Mouse (Mus musculus): ENCODE data around the gene Fam117a. TPM values are rescaled to one million over a fixed set of nuclear protein-coding genes. Genes with fewer than 3 reads are reported as not detected.

The Fam117a gene
- polyA plus RNA-seq, 1 experiment from 2014 or later, result 11.7 TPM

DNA sequence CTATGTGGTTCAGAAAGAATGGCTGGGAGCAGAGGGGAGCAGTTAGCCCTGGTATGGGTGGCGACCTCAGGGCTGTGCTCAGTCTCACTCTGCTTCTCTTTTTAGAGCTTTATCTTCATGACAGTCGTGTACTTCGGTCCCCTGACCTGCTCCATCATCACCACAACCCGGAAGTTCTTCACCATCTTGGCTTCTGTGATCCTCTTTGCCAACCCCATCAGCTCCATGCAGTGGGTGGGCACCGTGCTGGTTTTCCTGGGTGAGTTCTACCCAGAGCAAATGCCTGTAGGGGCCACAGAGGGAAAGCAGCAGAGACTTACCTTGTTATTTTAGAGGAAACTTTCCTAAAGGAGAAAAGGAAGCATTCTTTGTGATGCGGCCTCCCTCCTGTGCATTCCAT, 53.6 kb downstream of the Fam117a start:
- Histone ChIP-seq H3K4me3 (no peak overlapping the region), H3K27me3 (no peaks in the 10 kb centered on the region), H3K9me3 (replicated peaks) (no peaks in the 10 kb centered on the region), H3K4me1 (peaks cover 15% of the 10 kb centered on the region), H3K27ac (no peak overlapping the region), H3K36me3 (peaks cover 59% of the 10 kb centered on the region), H3K9ac (no peak overlapping the region), H3K4me2 (replicated peaks) (no peak overlapping the region)
- 87% methylated on average over 6 of the region's 6 CpGs for WGBS
- no peak for ATAC-seq (ENCODE audit: low FRiP score)

DNA sequence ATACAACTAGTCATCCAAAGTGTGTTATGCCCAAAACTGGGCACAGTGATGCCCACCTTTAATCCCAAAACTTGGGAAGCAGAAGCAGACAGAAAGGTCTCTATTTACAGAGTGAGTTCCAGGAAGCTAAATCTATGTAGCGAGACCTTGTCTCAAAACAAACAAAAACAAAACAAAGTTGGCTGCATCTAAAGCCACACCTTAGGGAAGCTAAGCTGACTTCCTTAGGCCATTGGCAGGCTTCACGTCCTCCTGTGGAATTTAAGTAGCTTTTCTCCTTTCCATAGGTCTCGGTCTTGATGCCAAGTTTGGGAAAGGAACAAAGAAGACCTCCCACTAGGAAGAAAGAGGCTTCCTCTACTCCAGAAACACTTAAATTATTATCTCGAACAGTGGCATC, 54.4 kb downstream of the Fam117a start:
- Histone ChIP-seq H3K27me3 (no peaks in the 10 kb centered on the region), H3K9me3 (replicated peaks) (no peaks in the 10 kb centered on the region), H3K4me1 (peaks cover 7% of the 10 kb centered on the region), H3K9ac (no peak overlapping the region), H3K4me2 (replicated peaks) (no peak overlapping the region), H3K27ac (no peak overlapping the region), H3K4me3 (no peak overlapping the region), H3K36me3 (peaks cover 59% of the 10 kb centered on the region)
- ATAC-seq (ENCODE audit: low FRiP score), result no peak
- WGBS, result 87% methylated on average over 4 of the region's 4 CpGs

DNA sequence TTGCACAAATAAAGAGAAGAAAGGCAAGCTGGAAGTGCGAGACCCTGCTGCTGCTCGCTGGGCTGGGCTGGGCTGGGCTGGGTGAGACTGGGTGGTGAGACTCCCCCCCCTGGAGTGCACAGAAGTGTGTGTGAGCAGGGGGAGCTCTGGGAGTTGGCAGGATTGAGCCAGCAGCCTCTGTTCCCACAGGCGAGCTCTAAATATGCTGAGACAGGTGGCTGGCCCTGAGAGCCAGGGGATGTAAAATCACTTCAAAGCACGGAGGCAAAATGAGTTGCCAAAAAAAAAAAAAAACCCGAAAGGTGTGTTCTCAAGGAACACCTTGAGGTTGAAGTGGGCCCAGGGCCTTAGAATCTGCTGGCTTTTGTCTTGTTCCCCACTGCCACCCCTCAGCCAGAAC, 54.9 kb downstream of the Fam117a start:
- Histone ChIP-seq H3K36me3 (peaks cover 54% of the 10 kb centered on the region), H3K4me1 (peaks cover 5% of the 10 kb centered on the region; the same call in 1 of the 2 replicates), H3K4me3 (no peak overlapping the region), H3K27me3 (no peaks in the 10 kb centered on the region), H3K9me3 (replicated peaks) (no peaks in the 10 kb centered on the region), H3K4me2 (replicated peaks) (no peak overlapping the region), H3K9ac (no peak overlapping the region), H3K27ac (no peak overlapping the region)
- WGBS, result 71% methylated on average over 5 of the region's 5 CpGs
- ATAC-seq (ENCODE audit: low FRiP score), result no peak

DNA sequence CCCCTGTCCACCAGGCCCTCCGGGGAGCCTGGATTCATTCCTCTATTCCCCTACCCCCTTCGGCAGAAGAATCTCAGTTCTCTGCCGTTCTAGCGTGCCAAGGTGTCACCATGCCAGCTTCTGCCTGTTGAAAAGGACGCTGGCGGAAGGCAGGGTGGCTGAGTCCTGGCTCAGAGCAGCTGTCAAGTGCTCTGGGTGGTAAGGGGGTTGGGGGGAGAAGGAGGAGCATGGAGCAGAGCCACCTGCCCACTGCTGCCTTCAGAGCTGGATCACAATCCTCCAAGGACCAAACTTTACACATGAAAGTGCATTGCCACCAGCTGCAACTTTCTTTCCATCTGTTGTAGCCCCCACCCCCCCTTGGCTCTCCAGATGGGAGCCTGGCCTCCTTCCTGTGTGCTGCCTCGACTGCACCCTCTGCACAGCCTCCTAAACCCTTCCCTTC, 55.4 kb downstream of the Fam117a start:
- WGBS, result 60% methylated on average over 7 of the region's 7 CpGs

DNA sequence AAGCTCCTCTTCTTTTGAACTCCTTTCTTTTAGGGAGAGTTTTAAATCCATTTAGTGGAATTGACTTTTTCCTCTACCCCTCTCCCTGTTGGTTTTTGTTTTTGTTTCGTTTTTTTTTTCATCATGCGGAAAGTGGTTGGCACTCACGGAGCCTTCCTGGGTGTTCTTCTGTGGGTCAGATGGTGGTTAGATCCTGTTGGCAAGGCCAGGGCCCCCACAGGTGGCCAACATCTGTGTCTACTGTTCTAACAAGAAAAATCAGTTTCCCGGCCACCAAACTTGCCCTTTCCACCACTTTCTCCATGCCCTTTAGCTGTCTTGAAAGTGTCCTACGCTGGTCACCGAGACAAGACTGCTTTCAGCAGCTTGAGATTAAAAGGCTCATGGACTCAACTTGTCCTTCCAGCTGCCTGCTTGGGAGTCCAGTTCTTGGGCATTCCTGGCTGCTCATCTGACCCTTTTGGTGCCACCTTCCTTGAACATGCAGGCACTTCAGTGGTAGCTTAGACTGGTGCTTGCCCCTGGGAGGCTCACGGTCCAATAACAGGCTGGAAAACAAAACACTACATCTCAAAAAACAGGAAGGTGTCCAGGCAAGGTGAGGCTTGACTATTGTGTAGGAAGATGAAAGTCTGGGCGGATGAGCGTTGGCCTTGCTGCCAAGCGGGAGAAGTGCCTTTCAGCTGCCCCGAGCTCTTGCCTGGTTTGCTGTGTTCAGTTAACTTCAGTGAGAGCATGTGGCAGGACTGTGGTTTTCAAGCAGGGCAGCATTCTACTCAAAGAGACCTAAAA, 56.1 kb downstream of the Fam117a start:
- Histone ChIP-seq H3K4me2 (replicated peaks) (no peak overlapping the region), H3K27ac (no peak overlapping the region), H3K36me3 (peaks cover 44% of the 10 kb centered on the region), H3K9me3 (replicated peaks) (no peaks in the 10 kb centered on the region), H3K9ac (no peak overlapping the region), H3K4me3 (no peak overlapping the region), H3K4me1 (peaks cover 5% of the 10 kb centered on the region; the same call in 1 of the 2 replicates), H3K27me3 (no peaks in the 10 kb centered on the region)
- ATAC-seq (ENCODE audit: low FRiP score), result no peak
- 75% methylated on average over 11 of the region's 11 CpGs for WGBS

More for the DNA sequence above, 55.4 kb downstream of the Fam117a start:
- Histone ChIP-seq H3K27ac (no peak overlapping the region), H3K4me2 (replicated peaks) (no peak overlapping the region), H3K27me3 (no peaks in the 10 kb centered on the region), H3K36me3 (peaks cover 50% of the 10 kb centered on the region), H3K9me3 (replicated peaks) (no peaks in the 10 kb centered on the region), H3K4me3 (no peak overlapping the region), H3K4me1 (peaks cover 5% of the 10 kb centered on the region; the same call in 1 of the 2 replicates), H3K9ac (peak overlapping the region; percentile 32; the same call in 1 of the 2 replicates)
- ATAC-seq (ENCODE audit: low FRiP score), result no peak

DNA sequence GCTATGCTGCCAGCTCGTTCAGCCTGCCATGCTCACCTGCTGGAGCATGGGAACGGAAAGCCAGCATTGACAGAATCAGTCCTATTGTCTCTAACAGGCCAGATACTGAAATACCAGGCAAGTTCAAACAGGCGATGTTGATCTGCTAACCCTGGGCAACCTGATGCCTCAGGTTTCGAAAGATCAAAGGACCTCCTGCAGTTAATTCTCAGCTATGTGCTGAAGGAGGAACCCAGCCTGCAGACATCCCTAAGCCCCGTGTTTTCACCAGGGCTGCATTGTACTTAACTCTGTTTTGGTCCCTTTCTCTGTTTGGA, 56.6 kb downstream of the Fam117a start:
- 42% methylated on average over 5 of the region's 5 CpGs for WGBS
- Histone ChIP-seq H3K27ac (no peak overlapping the region), H3K4me1 (peaks cover 5% of the 10 kb centered on the region; the same call in 1 of the 2 replicates), H3K4me3 (no peak overlapping the region), H3K4me2 (replicated peaks) (no peak overlapping the region), H3K9me3 (replicated peaks) (no peaks in the 10 kb centered on the region), H3K36me3 (peaks cover 38% of the 10 kb centered on the region), H3K9ac (no peak overlapping the region), H3K27me3 (no peaks in the 10 kb centered on the region)
- no peak for ATAC-seq (ENCODE audit: low FRiP score)

DNA sequence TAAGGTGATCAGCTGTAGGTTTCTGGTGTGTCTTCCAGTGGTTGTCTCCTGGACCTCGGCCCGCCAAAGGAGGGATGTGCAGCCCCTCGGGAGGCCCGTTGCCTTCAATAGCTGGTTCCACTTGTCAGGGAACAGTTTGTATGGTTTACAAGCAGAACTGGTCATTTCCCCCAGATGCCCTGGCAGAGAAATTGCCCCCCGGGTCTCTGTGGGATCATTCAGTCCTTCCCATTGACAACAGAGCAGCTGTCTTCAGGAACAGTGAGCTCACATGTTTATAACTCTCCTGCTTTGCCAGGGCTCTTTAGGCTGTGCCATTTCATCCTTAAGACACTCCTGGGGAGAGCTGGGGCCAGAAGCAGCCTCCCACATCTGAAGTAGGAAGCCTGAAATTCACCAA, 57.3 kb downstream of the Fam117a start:
- H3K9me3 ChIP-seq (replicated peaks), result no peaks in the 10 kb centered on the region
- no peaks in the 10 kb centered on the region for H3K27me3 ChIP-seq
- no peak for ATAC-seq (ENCODE audit: low FRiP score)
- H3K27ac ChIP-seq, result no peak overlapping the region
- peaks cover 5% of the 10 kb centered on the region; the same call in 1 of the 2 replicates for H3K4me1 ChIP-seq
- H3K4me2 ChIP-seq (replicated peaks), result no peak overlapping the region
- 57% methylated on average over 5 of the region's 5 CpGs for WGBS
- H3K9ac ChIP-seq, result no peak overlapping the region
- H3K4me3 ChIP-seq, result no peak overlapping the region
- H3K36me3 ChIP-seq, result peaks cover 32% of the 10 kb centered on the region

DNA sequence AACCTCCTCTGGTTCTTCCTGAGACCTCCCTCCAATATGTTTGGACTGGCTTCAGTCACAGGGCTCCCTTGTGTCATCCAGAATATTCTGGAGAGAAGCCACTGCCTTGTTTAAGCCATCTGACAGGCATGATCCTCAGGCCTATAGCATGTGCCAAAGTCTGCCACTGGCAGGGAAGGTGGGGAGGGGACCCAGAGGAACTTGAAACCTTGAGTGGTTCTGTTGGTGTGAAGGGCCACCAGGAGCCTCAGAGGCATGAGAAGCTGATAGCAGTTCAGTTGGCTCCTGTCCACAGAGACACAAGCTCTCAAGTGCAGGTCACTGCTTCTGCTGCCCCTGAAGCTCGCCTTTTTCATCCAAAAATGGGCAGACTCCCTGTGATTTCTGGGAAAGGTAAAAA, 59.7 kb downstream of the Fam117a start:
- WGBS, result 54% methylated on average over 1 of the region's 1 CpGs
- no peak overlapping the region for H3K9ac ChIP-seq
- H3K27me3 ChIP-seq, result peaks cover 4% of the 10 kb centered on the region; the same call in 1 of the 2 replicates
- peaks cover 9% of the 10 kb centered on the region for H3K36me3 ChIP-seq
- H3K9me3 ChIP-seq (replicated peaks), result no peaks in the 10 kb centered on the region
- no peak for ATAC-seq (ENCODE audit: low FRiP score)
- H3K4me3 ChIP-seq, result no peak overlapping the region
- H3K4me2 ChIP-seq (replicated peaks), result no peak overlapping the region
- H3K27ac ChIP-seq, result no peak overlapping the region
- peaks cover 8% of the 10 kb centered on the region; the same call in 1 of the 2 replicates for H3K4me1 ChIP-seq

DNA sequence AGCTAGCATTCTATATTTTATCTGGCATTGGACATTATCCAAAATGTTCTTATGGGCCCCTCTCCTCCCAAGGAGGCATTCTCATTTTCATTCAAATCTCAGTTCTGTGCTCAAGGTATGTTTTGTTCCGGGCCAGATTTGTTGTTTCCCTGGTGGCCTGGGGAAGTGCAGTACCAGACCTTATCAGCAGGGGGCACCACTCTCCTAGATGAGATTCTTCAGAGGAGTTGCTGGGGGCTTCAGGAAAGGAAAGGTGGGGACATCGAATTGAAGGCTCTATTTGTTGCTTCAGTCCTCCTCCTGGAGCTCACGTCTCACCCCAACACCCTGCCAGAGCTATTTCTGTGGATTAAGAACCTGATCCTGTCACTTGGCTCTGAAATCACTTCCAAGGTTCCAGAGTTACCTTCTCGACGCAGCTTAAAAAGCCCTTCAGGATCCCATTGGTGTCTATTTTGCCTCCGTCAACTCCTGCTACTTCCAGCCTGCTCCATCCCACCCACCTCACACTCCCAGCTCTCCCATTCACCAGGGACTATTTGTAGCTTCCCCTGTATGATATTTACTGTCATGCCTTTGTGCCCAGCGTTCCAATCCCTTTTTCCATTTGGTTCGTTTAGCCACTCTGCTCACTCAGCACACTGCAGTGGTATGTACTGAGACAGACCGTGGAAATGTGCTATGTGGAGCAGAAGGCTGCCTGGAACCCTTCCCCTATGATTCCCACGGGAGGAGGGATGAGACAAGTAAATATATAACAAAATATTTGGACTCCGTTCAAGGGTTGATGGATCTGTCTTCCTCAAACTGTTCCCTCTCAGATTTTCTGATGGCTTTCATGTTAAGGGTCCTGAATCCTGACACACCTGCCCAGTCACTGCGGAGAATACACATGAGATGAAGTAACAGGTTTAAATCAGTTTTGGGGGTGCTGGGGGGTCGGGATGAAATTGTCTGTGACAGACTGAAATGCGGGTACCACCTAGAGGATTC, 61.3 kb downstream of the Fam117a start:
- no peak overlapping the region for H3K4me2 ChIP-seq (replicated peaks)
- H3K9me3 ChIP-seq (replicated peaks), result no peaks in the 10 kb centered on the region
- H3K27ac ChIP-seq, result no peak overlapping the region
- no peak for ATAC-seq (ENCODE audit: low FRiP score)
- peaks cover 11% of the 10 kb centered on the region for H3K4me1 ChIP-seq
- H3K4me3 ChIP-seq, result no peak overlapping the region
- WGBS, result 65% methylated on average over 14 of the region's 14 CpGs
- no peak overlapping the region for H3K9ac ChIP-seq
- no peaks in the 10 kb centered on the region for H3K36me3 ChIP-seq
- peaks cover 4% of the 10 kb centered on the region; the same call in 1 of the 2 replicates for H3K27me3 ChIP-seq

DNA sequence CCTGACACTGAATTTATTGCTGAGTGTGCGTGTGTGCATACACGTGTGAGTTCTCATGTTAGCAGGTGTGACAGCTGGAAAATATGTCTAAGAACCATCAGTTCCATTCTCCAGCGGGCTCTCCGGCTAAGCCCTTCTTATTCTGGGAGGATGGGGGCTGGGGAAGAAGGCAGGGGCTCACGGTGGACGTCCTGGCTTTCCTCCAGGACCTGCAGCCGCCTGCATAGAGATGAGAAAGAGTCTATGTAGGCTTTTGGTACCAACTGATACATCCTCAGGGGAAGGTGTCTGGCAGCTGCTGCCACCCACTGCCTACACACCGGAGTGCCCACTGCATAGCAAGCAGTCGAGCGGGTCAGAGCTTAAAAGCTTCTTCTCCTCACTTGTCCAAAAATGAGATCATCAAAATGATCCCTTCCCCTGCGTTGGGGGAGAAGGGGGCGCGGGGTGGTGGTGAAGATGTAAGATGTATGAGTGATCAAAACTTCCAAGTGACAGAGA, 62.8 kb downstream of the Fam117a start:
- H3K27me3 ChIP-seq, result peaks cover 4% of the 10 kb centered on the region; the same call in 1 of the 2 replicates
- no peak overlapping the region for H3K4me2 ChIP-seq (replicated peaks)
- no peak overlapping the region for H3K9ac ChIP-seq
- WGBS, result 73% methylated on average over 13 of the region's 13 CpGs
- no peak overlapping the region for H3K4me3 ChIP-seq
- no peaks in the 10 kb centered on the region for H3K9me3 ChIP-seq (replicated peaks)
- no peaks in the 10 kb centered on the region for H3K36me3 ChIP-seq
- no peak for ATAC-seq (ENCODE audit: low FRiP score)
- no peak overlapping the region for H3K27ac ChIP-seq
- peaks cover 11% of the 10 kb centered on the region for H3K4me1 ChIP-seq

DNA sequence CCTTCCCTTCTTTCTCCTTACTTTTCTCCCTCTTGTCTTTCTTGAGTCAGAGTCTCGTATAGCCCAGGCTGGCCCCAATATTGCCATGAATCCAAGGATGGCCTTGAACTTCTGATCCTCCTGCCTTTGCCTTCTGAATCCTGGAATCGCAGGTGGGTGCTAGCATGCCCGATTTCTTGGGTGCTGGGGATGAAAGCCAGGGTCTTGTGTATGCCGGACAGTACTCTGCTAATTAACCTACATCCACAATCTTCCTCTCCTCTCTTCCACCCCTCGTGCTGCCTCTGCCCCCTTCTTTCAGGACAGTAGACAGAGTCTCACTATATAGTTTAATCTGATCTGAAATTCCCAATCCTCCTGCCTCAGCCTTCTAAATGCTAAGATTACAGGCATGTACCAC, 64.8 kb downstream of the Fam117a start:
- WGBS, result 89% methylated on average over 5 of the region's 5 CpGs
- H3K27ac ChIP-seq, result no peak overlapping the region
- H3K9ac ChIP-seq, result no peak overlapping the region
- no peaks in the 10 kb centered on the region for H3K36me3 ChIP-seq
- H3K27me3 ChIP-seq, result peaks cover 4% of the 10 kb centered on the region; the same call in 1 of the 2 replicates
- H3K4me3 ChIP-seq, result no peak overlapping the region
- H3K4me2 ChIP-seq (replicated peaks), result no peak overlapping the region
- peaks cover 11% of the 10 kb centered on the region for H3K4me1 ChIP-seq
- no peaks in the 10 kb centered on the region for H3K9me3 ChIP-seq (replicated peaks)
- ATAC-seq (ENCODE audit: low FRiP score), result no peak

DNA sequence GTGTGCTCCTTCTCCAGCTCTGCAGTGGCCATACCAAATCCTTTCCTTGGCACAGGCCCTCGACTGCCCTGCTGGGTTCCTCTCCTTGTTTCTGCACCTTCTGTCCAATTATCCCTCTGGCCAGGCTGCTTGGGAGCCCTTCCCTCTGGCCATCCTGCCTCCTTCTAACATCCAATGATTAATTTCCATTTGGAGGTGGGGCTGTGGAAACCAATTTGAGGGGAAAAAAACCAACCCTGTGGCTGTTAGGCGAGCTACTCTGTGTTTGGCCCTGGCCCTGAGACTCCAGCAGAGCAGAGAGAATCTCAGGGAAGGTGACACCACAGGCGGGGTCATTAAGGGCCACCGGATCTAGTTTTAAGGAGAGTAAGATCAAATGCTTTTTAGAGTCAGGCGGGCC, 65.4 kb downstream of the Fam117a start:
- H3K27ac ChIP-seq, result no peak overlapping the region
- WGBS, result 18% methylated on average over 5 of the region's 5 CpGs
- H3K4me3 ChIP-seq, result no peak overlapping the region
- H3K9ac ChIP-seq, result no peak overlapping the region
- ATAC-seq (ENCODE audit: low FRiP score), result no peak
- H3K9me3 ChIP-seq (replicated peaks), result no peaks in the 10 kb centered on the region
- H3K4me2 ChIP-seq (replicated peaks), result no peak overlapping the region
- peaks cover 11% of the 10 kb centered on the region for H3K4me1 ChIP-seq
- H3K27me3 ChIP-seq, result peaks cover 4% of the 10 kb centered on the region; the same call in 1 of the 2 replicates
- H3K36me3 ChIP-seq, result no peaks in the 10 kb centered on the region

All from hindbrain, embryonic 12.5 days (tissue).